Mouse (Mus musculus): ENCODE data around the gene Aunip. TPM values are rescaled to one million over a fixed set of nuclear protein-coding genes. Genes with fewer than 3 reads are reported as not detected.

Aunip gene
- polyA plus RNA-seq, 1 experiment from 2014 or later, result 3.8 TPM

DNA sequence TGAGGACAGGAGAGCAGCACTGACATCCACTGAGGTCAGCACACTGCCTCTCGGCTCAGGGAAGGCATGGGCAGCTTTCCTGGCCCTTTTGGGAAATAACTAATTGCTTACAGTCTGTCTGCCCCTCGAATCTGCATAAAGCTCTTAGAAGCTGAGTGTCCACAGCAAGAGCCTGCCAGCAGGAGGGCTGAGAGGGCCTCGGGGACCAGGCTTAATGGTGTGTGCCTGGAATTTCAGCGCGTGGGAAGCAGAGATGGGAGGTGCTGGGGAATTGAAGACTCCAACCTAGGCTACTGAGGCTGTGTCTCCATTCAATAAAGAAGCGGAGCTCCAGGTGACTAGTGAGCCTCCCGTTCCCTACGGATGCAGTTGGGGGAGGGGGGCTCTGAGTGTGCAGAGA is 36.6 kb upstream of the Aunip start:
- H3K9me3 ChIP-seq (ENCODE audit: control insufficient read depth), result no peaks in the 10 kb centered on the region
- H3K27ac ChIP-seq (ENCODE audit: low read depth, low read length), result 0 out of 2 replicates have a peak overlapping the region, but pooled peaks have one; percentile 0
- no peak overlapping the region for H3K4me2 ChIP-seq (replicated peaks; ENCODE audit: low read depth)
- no peak for ATAC-seq
- H3K9ac ChIP-seq (ENCODE audit: low read depth, low read length), result no peak overlapping the region
- 78% methylated on average over 8 of the region's 8 CpGs for WGBS
- no peaks in the 10 kb centered on the region for H3K27me3 ChIP-seq (replicated peaks; ENCODE audit: control insufficient read depth, insufficient read depth, low read length)
- no peak for TF ChIP-seq CTCF (IDR thresholded peaks at IDR 0.05; ENCODE audit: low read depth)
- H3K4me1 ChIP-seq (replicated peaks; ENCODE audit: control insufficient read depth, insufficient read depth, low read length), result no peaks in the 10 kb centered on the region
- peaks cover 14% of the 10 kb centered on the region; the same call in 1 of the 2 replicates for H3K36me3 ChIP-seq (ENCODE audit: control insufficient read depth, insufficient read depth)
- H3K4me3 ChIP-seq (ENCODE audit: low read depth, low read length), result no peak overlapping the region

DNA sequence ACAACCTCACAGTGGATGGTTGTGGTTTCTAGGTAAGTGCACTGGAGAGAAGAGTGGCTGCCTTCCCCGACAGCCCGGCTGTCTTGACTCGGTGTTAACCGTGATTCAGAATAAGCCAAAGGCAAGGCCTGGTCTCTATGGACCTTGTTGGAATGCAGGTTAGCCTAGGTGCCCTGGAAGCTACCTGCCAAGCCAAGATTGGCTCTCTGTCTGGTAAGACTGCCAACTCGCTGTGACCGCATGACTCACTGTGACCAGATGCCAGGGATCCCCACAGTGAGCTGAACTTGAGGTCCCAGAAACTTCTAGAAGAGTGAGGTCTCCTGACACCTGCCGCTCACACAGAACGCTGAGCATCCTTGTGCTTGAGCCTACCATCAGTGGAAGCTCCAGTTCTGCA is 33.9 kb upstream of the Aunip start:
- no peak overlapping the region for H3K4me2 ChIP-seq (replicated peaks; ENCODE audit: low read depth)
- WGBS, result 89% methylated on average over 8 of the region's 8 CpGs

DNA sequence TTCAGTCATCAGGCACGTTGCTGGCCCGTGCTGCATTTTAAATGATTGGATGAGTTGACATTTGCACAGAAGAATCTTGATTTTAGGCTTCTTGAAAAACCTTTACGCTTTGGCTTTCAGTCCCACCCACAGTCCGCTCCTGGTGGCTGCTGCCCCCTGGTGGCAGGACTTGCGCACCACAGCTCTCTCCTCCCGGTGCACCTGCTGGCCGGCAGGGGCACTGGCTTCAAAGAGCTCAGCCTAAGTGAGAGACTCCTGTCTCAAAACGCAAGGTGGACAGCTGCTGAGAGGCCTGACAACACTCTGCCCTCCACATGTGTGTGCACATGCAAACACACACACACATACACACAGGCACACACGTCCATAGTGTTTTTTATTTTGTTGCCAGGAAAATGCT is 32.8 kb upstream of the Aunip start:
- Histone ChIP-seq H3K27ac (ENCODE audit: low read depth, low read length) (no peak overlapping the region), H3K4me2 (replicated peaks; ENCODE audit: low read depth) (no peak overlapping the region), H3K9ac (ENCODE audit: low read depth, low read length) (no peak overlapping the region), H3K27me3 (replicated peaks; ENCODE audit: control insufficient read depth, insufficient read depth, low read length) (no peaks in the 10 kb centered on the region), H3K4me1 (replicated peaks; ENCODE audit: control insufficient read depth, insufficient read depth, low read length) (no peaks in the 10 kb centered on the region; the same call in 1 of the 2 replicates), H3K9me3 (ENCODE audit: control insufficient read depth) (no peaks in the 10 kb centered on the region), H3K36me3 (ENCODE audit: control insufficient read depth, insufficient read depth) (peaks cover 9% of the 10 kb centered on the region; the same call in 1 of the 2 replicates), H3K4me3 (ENCODE audit: low read depth, low read length) (no peak overlapping the region)
- 4% methylated on average over 9 of the region's 9 CpGs for WGBS
- peak; percentile 100 for TF ChIP-seq CTCF (IDR thresholded peaks at IDR 0.05; ENCODE audit: low read depth)
- peak; percentile 63 for ATAC-seq

More for the DNA sequence above, 33.9 kb upstream of the Aunip start:
- H3K4me1 ChIP-seq (replicated peaks; ENCODE audit: control insufficient read depth, insufficient read depth, low read length), result no peaks in the 10 kb centered on the region; the same call in 1 of the 2 replicates
- H3K9ac ChIP-seq (ENCODE audit: low read depth, low read length), result no peak overlapping the region
- H3K4me3 ChIP-seq (ENCODE audit: low read depth, low read length), result no peak overlapping the region
- no peak overlapping the region for H3K27ac ChIP-seq (ENCODE audit: low read depth, low read length)
- TF ChIP-seq CTCF (IDR thresholded peaks at IDR 0.05; ENCODE audit: low read depth), result no peak
- no peaks in the 10 kb centered on the region for H3K9me3 ChIP-seq (ENCODE audit: control insufficient read depth)
- peaks cover 9% of the 10 kb centered on the region; the same call in 1 of the 2 replicates for H3K36me3 ChIP-seq (ENCODE audit: control insufficient read depth, insufficient read depth)
- no peaks in the 10 kb centered on the region for H3K27me3 ChIP-seq (replicated peaks; ENCODE audit: control insufficient read depth, insufficient read depth, low read length)
- ATAC-seq, result no peak

DNA sequence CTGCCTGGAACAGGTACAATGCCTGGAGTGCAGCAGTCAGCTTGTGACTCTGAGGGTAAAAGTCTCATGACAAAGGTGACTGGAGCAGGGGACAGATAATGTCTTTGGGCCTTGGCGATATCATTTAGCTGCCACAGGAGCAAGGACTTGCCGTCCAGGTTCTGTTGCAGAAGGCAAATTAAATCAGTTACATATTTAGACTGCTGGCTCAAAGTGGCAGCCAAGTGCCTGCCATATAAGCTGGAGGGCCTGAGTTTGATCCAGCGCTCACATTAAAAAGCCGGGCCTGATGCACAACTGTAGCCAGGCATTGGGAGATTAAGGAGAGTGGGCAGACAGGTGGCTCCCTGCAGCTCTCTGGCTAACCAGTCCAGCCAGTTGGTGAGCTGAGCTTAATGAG is 31.0 kb upstream of the Aunip start:
- no peak for ATAC-seq
- WGBS, result 74% methylated on average over 4 of the region's 4 CpGs
- H3K27ac ChIP-seq (ENCODE audit: low read depth, low read length), result no peak overlapping the region
- no peaks in the 10 kb centered on the region for H3K9me3 ChIP-seq (ENCODE audit: control insufficient read depth)
- no peak overlapping the region for H3K4me2 ChIP-seq (replicated peaks; ENCODE audit: low read depth)
- H3K36me3 ChIP-seq (ENCODE audit: control insufficient read depth, insufficient read depth), result peaks cover under 1% of the 10 kb centered on the region; the same call in 1 of the 2 replicates
- no peak overlapping the region for H3K9ac ChIP-seq (ENCODE audit: low read depth, low read length)
- no peaks in the 10 kb centered on the region for H3K27me3 ChIP-seq (replicated peaks; ENCODE audit: control insufficient read depth, insufficient read depth, low read length)
- no peak for TF ChIP-seq CTCF (IDR thresholded peaks at IDR 0.05; ENCODE audit: low read depth)
- H3K4me1 ChIP-seq (replicated peaks; ENCODE audit: control insufficient read depth, insufficient read depth, low read length), result no peaks in the 10 kb centered on the region; the same call in 1 of the 2 replicates
- no peak overlapping the region for H3K4me3 ChIP-seq (ENCODE audit: low read depth, low read length)

DNA sequence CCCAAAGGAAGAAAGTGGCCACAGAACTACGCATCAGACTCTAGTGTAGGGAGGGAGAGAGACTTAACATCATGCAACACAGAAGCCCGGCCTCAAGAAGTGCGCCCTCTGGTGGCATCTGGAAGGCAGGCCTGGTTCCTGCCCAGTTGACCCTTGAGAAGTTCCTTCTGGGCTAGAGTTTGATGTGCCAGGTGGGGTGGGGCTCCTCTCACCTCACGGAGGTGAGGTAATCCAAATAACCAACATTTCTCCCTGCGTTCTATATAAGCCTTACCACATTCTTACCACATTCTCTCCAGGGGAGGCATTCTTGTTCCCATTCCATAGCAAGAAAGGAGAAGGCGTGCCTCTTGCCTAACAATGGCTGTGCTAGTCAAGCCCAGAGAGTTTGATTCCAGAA is 29.9 kb upstream of the Aunip start:
- Histone ChIP-seq H3K4me1 (replicated peaks; ENCODE audit: control insufficient read depth, insufficient read depth, low read length) (no peaks in the 10 kb centered on the region; the same call in 1 of the 2 replicates), H3K4me3 (ENCODE audit: low read depth, low read length) (no peak overlapping the region), H3K9me3 (ENCODE audit: control insufficient read depth) (no peaks in the 10 kb centered on the region), H3K9ac (ENCODE audit: low read depth, low read length) (no peak overlapping the region), H3K36me3 (ENCODE audit: control insufficient read depth, insufficient read depth) (no peaks in the 10 kb centered on the region; the same call in 1 of the 2 replicates), H3K27ac (ENCODE audit: low read depth, low read length) (no peak overlapping the region), H3K27me3 (replicated peaks; ENCODE audit: control insufficient read depth, insufficient read depth, low read length) (no peaks in the 10 kb centered on the region), H3K4me2 (replicated peaks; ENCODE audit: low read depth) (no peak overlapping the region)
- WGBS, result 25% methylated on average over 6 of the region's 6 CpGs
- TF ChIP-seq CTCF (IDR thresholded peaks at IDR 0.05; ENCODE audit: low read depth), result peak; percentile 93
- peak; percentile 37 for ATAC-seq

DNA sequence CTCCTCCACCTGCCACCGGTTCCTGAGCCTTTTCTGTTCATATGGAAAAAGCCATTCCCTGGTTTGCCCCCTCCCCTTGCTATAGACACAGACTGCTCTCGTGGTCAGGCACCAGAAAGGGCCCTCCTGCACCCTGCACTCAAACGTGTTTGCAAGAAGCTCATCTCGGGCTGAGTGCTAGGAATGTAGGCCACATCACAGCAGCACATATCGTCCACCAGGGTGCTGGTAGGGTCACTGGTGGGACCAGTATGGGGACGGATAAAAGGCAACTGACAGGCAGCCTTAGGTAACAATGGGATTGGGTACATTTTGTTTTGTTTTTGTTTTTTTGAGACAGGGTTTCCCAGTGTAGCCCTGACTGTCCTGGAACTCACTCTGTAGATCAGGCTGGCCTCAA is 29.5 kb upstream of the Aunip start:
- H3K4me3 ChIP-seq (ENCODE audit: low read depth, low read length), result no peak overlapping the region
- H3K9me3 ChIP-seq (ENCODE audit: control insufficient read depth), result no peaks in the 10 kb centered on the region
- no peak overlapping the region for H3K4me2 ChIP-seq (replicated peaks; ENCODE audit: low read depth)
- TF ChIP-seq CTCF (IDR thresholded peaks at IDR 0.05; ENCODE audit: low read depth), result no peak
- H3K36me3 ChIP-seq (ENCODE audit: control insufficient read depth, insufficient read depth), result no peaks in the 10 kb centered on the region
- 70% methylated on average over 6 of the region's 6 CpGs for WGBS
- H3K27ac ChIP-seq (ENCODE audit: low read depth, low read length), result no peak overlapping the region
- H3K4me1 ChIP-seq (replicated peaks; ENCODE audit: control insufficient read depth, insufficient read depth, low read length), result no peaks in the 10 kb centered on the region; the same call in 1 of the 2 replicates
- H3K9ac ChIP-seq (ENCODE audit: low read depth, low read length), result no peak overlapping the region
- H3K27me3 ChIP-seq (replicated peaks; ENCODE audit: control insufficient read depth, insufficient read depth, low read length), result no peaks in the 10 kb centered on the region
- ATAC-seq, result no peak
